Mouse (Mus musculus) urinary bladder, adult 2 months (tissue): ENCODE measurements around the gene Gm3269. TPM values are rescaled to one million over a fixed set of nuclear protein-coding genes. Genes with fewer than 3 reads are reported as not detected.
A peak's percentile ranks its signal among the peaks of the same experiment; 100 is the strongest.
"Not testable (repeated sequence)": the region's sequence is repeated elsewhere in the genome, so short reads cannot be mapped to it uniquely, and the experiment has no call there.

Experiments used
- DNase-seq: peaks from one replicate; pipeline ENCODE4 v3.0.0; 2022; ENCODE audit warnings: low spot score
- polyA plus RNA-seq: library from polyadenylated mRNA; depleted of rRNA; stranded (reverse); fragments of >200 nt; gene quantifications from 2 replicates; pipeline ENCODE4 v1.2.3, GENCODE M21; 2012; rRNA removed

The Gm3269 gene
- not detected in 2 replicates for polyA plus RNA-seq

DNA sequence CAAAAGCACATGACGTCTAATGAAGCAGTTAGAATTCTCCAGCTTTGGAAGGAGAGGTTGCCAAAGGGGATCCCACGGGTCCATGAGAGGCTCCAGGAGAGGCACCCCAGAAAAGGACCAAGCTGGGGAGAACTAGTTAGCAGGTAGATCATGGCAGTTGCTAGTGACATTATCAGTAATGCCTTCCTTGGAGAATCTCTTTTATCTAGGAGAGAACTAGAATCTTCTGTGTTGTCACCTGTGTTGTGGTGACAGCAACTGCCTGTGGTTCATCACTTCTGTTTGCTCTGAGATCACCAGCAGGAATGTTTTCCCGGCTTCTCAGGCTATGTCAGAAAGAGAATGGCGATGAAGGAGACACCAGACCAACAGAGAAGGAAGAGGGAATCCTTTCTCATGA, at the start of gene Gm3269:
Gene Gm3269, plus strand, starts transcription at position 301 of the 400 bp plus-strand sequence.
- not testable (repeated sequence) for DNase-seq

DNA sequence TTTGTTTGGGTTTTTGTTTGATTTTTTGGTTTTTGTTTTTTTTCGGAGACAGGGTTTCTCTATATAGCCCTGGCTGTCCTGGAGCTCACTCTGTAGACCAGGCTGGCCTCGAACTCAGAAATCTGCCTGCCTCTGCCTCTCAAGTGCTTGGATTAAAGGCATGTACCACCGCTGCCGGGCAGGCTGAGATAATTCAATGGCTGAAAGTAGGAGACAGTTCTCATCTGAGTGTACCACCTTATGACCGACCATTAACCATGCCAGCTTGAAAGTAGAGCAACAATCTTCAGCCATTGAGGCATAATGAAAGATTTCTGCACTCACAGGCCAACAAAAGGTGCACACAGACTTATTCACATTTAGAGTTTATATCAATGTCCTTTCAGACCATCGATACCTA, 31.5 kb upstream of the Gm3269 start:
- DNase-seq, result peak; percentile 20

- not testable (repeated sequence) for DNase-seq
Observed at GRCm38 (mm10) chr14:4821950-4822349, 16.0 kb upstream of the Gm3269 start.

- peak; percentile 21 for DNase-seq
Observed at GRCm38 (mm10) chr14:4855299-4855980, 17.5 kb downstream of the Gm3269 start, which contains the start of gene Gm3264. Gm3264 (plus strand) TSS chr14:4855576.

- DNase-seq, result not testable (repeated sequence)
Observed at GRCm38 (mm10) chr14:4892116-4892515, 54.2 kb downstream of the Gm3269 start, which contains the start of gene Gm3278. Gm3278 (plus strand) TSS chr14:4892416.

Other genes with a start within 250 kb of the Gm3269 start
- gene Gm8159, start 205.8 kb upstream of the Gm3269 start, polyA plus RNA-seq, result 0.08 TPM in 1 of 2 replicates, not detected in the other
- gene Gm3239, start 173.9 kb upstream of the Gm3269 start, polyA plus RNA-seq, result 0.12 and 0.15 TPM in 2 replicates
- not detected in 2 replicates for gene Gm7876, start 128.9 kb upstream of the Gm3269 start, polyA plus RNA-seq
- 0.03 TPM in 1 of 2 replicates, not detected in the other for gene Gm3252, start 111.3 kb upstream of the Gm3269 start, polyA plus RNA-seq
- gene Gm9602, start 61.8 kb upstream of the Gm3269 start, polyA plus RNA-seq, result not detected in 2 replicates
- gene Gm3264, start 17.5 kb downstream of the Gm3269 start, polyA plus RNA-seq, result 0.19 and 0.54 TPM in 2 replicates
- 0.21 TPM in 1 of 2 replicates, not detected in the other for gene Gm3278, start 54.3 kb downstream of the Gm3269 start, polyA plus RNA-seq
- gene Gm8297, start 145.8 kb downstream of the Gm3269 start, polyA plus RNA-seq, result not detected in 2 replicates
- gene Gm3298, start 177.8 kb downstream of the Gm3269 start, polyA plus RNA-seq, result 0.47 TPM in 1 of 2 replicates, not detected in the other
- not detected in 2 replicates for gene 4930555G01Rik, start 212.5 kb downstream of the Gm3269 start, polyA plus RNA-seq
- gene Gm8281, start 232.9 kb downstream of the Gm3269 start, polyA plus RNA-seq, result 0.38 and 0.74 TPM in 2 replicates